Mouse (Mus musculus): ENCODE measurements around the gene Adam11. TPM values are rescaled to one million over a fixed set of nuclear protein-coding genes. Genes with fewer than 3 reads are reported as not detected.
A peak's percentile ranks its signal among the peaks of the same experiment; 100 is the strongest.

The Adam11 gene
- polyA plus RNA-seq, 1 experiment = 3.6 TPM

DNA sequence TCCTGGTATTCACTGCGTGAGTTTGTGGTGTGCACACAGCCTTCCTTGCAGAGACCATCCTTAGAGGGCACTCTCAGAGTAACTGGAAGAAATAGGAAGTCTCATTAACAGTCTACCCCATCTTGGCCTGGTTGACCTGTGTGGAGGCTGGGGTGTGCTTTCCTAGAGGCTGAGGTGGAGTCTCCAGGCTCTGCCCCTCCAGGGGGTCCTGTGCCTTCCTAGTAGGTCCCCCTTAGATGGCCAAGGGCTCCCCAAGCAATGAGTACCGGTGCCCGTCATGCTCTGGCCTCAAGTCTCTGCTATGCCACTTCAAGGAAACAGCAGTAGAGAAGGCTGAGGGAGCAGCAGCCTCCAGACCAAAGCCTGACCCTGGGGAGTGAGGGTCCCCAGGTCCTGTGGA, 23.2 kb upstream of the Adam11 start:
- TF ChIP-seq CTCF (IDR thresholded peaks at IDR 0.05; ENCODE audit: insufficient read depth, low read length) (no peak), POLR2A (IDR thresholded peaks at IDR 0.05; ENCODE audit: borderline replicate concordance, extremely low read depth, low read depth, low read length) (no peak)
- WGBS = 88% methylated on average over 3 of the region's 3 CpGs
- Histone ChIP-seq H3K4me3 (replicated peaks; ENCODE audit: extremely low read depth, low read depth, low read length) (no peak overlapping the region), H3K4me1 (ENCODE audit: control insufficient read depth, insufficient read depth, low read length) (no peaks in the 10 kb centered on the region)
- DNase-seq = no peak

GRCm38 (mm10) chr11:102739278-102739966, 21.8 kb upstream of the Adam11 start:
- H3K4me1 ChIP-seq (ENCODE audit: control insufficient read depth, insufficient read depth, low read length) = no peaks in the 10 kb centered on the region
- WGBS = 10% methylated on average over 20 of the region's 20 CpGs
- DNase-seq = peak; percentile 11
- peak; percentile 25 for TF ChIP-seq CTCF (IDR thresholded peaks at IDR 0.05; ENCODE audit: insufficient read depth, low read length)
- TF ChIP-seq POLR2A (IDR thresholded peaks at IDR 0.05; ENCODE audit: borderline replicate concordance, extremely low read depth, low read depth, low read length) = no peak
- H3K4me3 ChIP-seq (replicated peaks; ENCODE audit: extremely low read depth, low read depth, low read length) = no peak overlapping the region

- TF ChIP-seq POLR2A (IDR thresholded peaks at IDR 0.05; ENCODE audit: borderline replicate concordance, extremely low read depth, low read depth, low read length) = no peak
- no peak for TF ChIP-seq CTCF (IDR thresholded peaks at IDR 0.05; ENCODE audit: insufficient read depth, low read length)
- Histone ChIP-seq H3K4me1 (ENCODE audit: control insufficient read depth, insufficient read depth, low read length) (no peaks in the 10 kb centered on the region), H3K4me3 (replicated peaks; ENCODE audit: extremely low read depth, low read depth, low read length) (no peak overlapping the region)
- WGBS = 75% methylated on average over 11 of the region's 11 CpGs
- DNase-seq = no peak
These were observed 20.6 kb upstream of the Adam11 start for GRCm38 (mm10) chr11:102740634-102741033.

GRCm38 (mm10) chr11:102741129-102741950, 19.9 kb upstream of the Adam11 start:
- H3K4me3 ChIP-seq (replicated peaks; ENCODE audit: extremely low read depth, low read depth, low read length) = no peak overlapping the region
- WGBS = 31% methylated on average over 22 of the region's 22 CpGs
- no peak for DNase-seq

GRCm38 (mm10) chr11:102742066-102742465, 19.2 kb upstream of the Adam11 start:
- no peak for TF ChIP-seq CTCF (IDR thresholded peaks at IDR 0.05; ENCODE audit: insufficient read depth, low read length)
- no peak for TF ChIP-seq POLR2A (IDR thresholded peaks at IDR 0.05; ENCODE audit: borderline replicate concordance, extremely low read depth, low read depth, low read length)
- WGBS = 71% methylated on average over 7 of the region's 7 CpGs

More at GRCm38 (mm10) chr11:102741129-102741950, 19.9 kb upstream of the Adam11 start:
- TF ChIP-seq POLR2A (IDR thresholded peaks at IDR 0.05; ENCODE audit: borderline replicate concordance, extremely low read depth, low read depth, low read length) = no peak
- no peak for TF ChIP-seq CTCF (IDR thresholded peaks at IDR 0.05; ENCODE audit: insufficient read depth, low read length)
- no peaks in the 10 kb centered on the region for H3K4me1 ChIP-seq (ENCODE audit: control insufficient read depth, insufficient read depth, low read length)

GRCm38 (mm10) chr11:102742843-102743242, 18.4 kb upstream of the Adam11 start:
- TF ChIP-seq CTCF (IDR thresholded peaks at IDR 0.05; ENCODE audit: insufficient read depth, low read length) (no peak), POLR2A (IDR thresholded peaks at IDR 0.05; ENCODE audit: borderline replicate concordance, extremely low read depth, low read depth, low read length) (no peak)
- no peak overlapping the region for H3K4me3 ChIP-seq (replicated peaks; ENCODE audit: extremely low read depth, low read depth, low read length)
- H3K4me1 ChIP-seq (ENCODE audit: control insufficient read depth, insufficient read depth, low read length) = no peaks in the 10 kb centered on the region
- DNase-seq = no peak
- 73% methylated on average over 5 of the region's 5 CpGs for WGBS

More at GRCm38 (mm10) chr11:102742066-102742465, 19.2 kb upstream of the Adam11 start:
- Histone ChIP-seq H3K4me3 (replicated peaks; ENCODE audit: extremely low read depth, low read depth, low read length) (no peak overlapping the region), H3K4me1 (ENCODE audit: control insufficient read depth, insufficient read depth, low read length) (no peaks in the 10 kb centered on the region)
- DNase-seq = no peak

DNA sequence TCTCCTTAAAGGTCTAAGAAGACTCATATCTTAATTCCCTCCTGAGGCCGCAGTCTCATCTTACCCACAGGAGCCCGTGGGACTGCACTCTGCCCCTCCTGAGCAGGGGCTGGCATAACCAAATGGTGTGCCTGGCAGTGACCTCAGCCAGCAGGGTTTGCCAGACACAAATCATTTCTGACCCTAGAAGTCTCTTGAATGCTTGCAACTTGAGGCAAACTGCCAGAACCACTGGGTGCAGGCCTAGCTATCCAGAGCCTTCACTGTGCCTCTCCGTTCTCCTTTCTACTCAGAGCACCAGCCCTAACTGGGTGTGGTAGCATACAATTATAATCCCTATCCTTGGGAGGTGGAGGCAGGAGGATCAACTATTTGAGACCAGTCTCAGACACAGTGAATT, 16.5 kb upstream of the Adam11 start:
- no peak for TF ChIP-seq POLR2A (IDR thresholded peaks at IDR 0.05; ENCODE audit: borderline replicate concordance, extremely low read depth, low read depth, low read length)
- TF ChIP-seq CTCF (IDR thresholded peaks at IDR 0.05; ENCODE audit: insufficient read depth, low read length) = no peak
- Histone ChIP-seq H3K4me1 (ENCODE audit: control insufficient read depth, insufficient read depth, low read length) (no peaks in the 10 kb centered on the region), H3K4me3 (replicated peaks; ENCODE audit: extremely low read depth, low read depth, low read length) (no peak overlapping the region)
- no peak for DNase-seq
- WGBS = 75% methylated on average over 3 of the region's 3 CpGs

DNA sequence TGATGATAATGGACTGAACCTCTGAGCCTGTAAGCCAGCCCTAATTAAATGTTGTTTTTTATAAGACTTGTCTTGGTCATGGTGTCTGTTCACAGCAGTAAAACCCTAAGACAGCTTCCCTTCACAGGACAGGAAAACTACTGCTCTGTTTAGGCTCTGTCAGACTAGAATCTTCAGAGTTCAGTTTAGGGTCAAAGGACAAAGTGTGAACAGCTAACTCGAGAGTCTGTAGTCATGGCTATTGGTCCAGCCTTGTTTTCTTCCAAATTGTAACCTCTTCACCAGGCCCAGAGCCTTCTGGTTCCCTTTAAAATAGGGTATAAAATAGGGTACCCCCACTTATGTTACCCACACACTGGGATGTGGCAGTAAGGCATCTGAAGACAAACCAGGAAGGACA, 13.4 kb upstream of the Adam11 start:
- DNase-seq = no peak
- TF ChIP-seq CTCF (IDR thresholded peaks at IDR 0.05; ENCODE audit: insufficient read depth, low read length) (no peak), POLR2A (IDR thresholded peaks at IDR 0.05; ENCODE audit: borderline replicate concordance, extremely low read depth, low read depth, low read length) (no peak)
- 50% methylated on average over 1 of the region's 1 CpGs for WGBS

DNA sequence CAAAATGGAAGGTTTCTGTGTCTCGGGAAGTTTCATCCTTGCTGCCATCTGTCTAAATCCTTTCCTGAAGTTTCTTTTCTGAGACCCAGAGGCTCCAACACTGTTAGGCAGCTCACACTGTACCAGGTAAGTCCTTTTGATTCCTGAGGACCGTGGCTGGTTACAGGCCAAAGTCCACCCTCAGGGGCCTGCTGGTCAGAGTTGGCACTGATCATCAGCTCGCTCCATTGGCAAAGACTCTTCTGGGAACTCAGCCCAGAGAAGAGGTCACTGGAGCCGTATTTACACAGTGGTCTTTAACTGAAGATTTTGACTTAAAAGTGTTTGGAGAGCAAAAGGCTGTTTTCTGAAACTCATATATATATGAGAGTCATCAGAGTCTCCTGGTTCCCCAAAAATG, 12.9 kb upstream of the Adam11 start:
- Histone ChIP-seq H3K4me1 (ENCODE audit: control insufficient read depth, insufficient read depth, low read length) (no peaks in the 10 kb centered on the region), H3K4me3 (replicated peaks; ENCODE audit: extremely low read depth, low read depth, low read length) (no peak overlapping the region)
- 53% methylated on average over 4 of the region's 4 CpGs for WGBS
- TF ChIP-seq CTCF (IDR thresholded peaks at IDR 0.05; ENCODE audit: insufficient read depth, low read length) (no peak), POLR2A (IDR thresholded peaks at IDR 0.05; ENCODE audit: borderline replicate concordance, extremely low read depth, low read depth, low read length) (no peak)
- DNase-seq = no peak

More for the DNA sequence above, 13.4 kb upstream of the Adam11 start:
- Histone ChIP-seq H3K4me1 (ENCODE audit: control insufficient read depth, insufficient read depth, low read length) (no peaks in the 10 kb centered on the region), H3K4me3 (replicated peaks; ENCODE audit: extremely low read depth, low read depth, low read length) (no peak overlapping the region)

Measured in lung, adult 2 months (tissue).